Mouse (Mus musculus) inflammation-experienced regulatory T-cells, adult 6 months (primary cell): ENCODE data around the gene Mad2l1bp. TPM values are rescaled to one million over a fixed set of nuclear protein-coding genes. Genes with fewer than 3 reads are reported as not detected.

Experiments
- ATAC-seq: one replicate; pipeline ENCODE4 v1.8.0; 2017
- polyA plus RNA-seq, 3 experiments: library from polyadenylated mRNA; unstranded; fragments of 100-300 nt; shearing (Covaris generic); gene quantifications; one replicate each; pipeline ENCODE4 v1.2.1; 2017

Mad2l1bp gene
- polyA plus RNA-seq, 3 experiments from 2014 or later, result 47.3 to 55.4 (median 53.1) TPM

DNA sequence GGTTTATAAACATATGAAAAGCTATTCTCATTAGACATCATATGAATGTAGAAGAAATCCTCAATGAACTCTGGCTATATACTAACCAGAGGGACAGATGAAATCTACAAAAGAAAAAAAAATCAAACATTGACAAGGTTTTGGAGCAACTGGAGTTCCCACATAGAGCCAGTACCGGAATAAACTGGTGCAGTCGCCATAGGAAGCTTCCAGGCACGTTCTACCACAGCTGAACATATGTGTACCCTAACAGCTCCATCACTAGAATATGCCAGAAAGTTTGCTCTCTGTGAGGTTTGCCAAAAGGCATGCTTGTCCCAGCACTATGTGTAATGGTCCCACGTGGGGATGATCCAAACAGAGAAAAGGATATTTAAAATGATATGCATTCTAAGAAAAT, 45.1 kb downstream of the Mad2l1bp start:
- no peak for ATAC-seq

DNA sequence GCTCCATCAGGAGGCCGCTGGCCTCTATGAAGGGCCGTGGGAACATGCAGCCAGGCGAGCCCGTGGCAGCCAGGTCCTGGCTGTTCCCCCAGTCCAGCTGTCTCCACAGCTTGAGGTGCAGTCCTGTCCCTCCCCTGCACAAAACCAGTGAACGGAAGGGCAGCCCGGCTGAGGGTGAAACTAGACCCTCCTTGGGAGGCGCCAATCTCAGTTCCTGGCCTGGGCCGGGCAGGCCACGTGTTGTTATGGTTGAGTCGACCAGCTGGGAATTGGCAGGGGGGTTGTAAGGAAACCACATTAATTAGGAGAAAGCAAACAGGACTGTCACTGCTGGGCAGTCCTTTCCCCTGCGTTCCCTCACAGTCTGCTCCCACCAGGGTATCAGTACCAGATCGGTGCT, 48.9 kb downstream of the Mad2l1bp start:
- no peak for ATAC-seq

DNA sequence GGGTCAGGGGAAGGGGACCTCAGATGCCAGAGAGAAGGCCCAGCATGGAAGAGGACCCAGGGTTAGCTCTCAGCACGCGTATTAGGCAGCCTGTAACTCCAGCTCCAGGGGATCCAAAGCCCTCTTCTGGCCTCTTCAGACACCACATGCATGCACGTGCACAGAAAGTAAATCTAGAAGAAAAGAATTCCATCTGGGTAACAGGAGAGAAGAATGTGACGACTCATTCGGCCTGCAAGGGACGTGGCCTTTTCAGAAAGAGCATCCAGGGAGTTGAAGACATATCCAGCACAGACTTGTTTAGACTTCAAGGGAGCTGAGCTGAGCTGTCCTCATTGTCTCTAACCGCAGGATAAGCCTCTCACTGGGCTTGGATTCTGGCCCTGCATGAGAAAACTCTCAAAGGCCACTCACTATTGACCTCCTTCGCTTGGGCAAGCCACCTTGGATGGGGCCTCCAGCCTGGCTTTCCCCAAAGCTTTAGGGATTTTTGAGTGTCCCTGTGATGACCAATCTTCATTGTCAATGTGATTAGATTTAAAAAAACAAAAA, 50.7 kb downstream of the Mad2l1bp start:
- no peak for ATAC-seq

DNA sequence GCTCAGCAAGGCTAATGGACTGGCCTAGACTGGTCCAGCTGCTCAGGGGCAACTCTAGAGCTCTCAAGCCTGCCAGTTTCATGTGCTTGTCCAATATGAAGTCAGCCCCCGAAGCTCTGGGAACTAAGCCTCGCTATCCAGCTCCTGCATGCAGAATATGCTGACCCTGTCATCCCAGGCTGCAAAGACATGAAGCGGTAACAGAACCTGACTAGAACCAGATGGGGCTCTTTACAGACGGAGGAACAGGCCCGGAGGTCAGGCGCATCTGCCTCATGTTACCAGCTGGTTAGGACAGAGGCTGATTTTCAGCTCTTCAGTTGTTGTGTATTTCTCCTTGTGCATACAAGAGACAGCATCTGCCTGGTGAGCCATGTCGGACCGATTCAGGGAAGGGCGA, 51.4 kb downstream of the Mad2l1bp start:
- no peak for ATAC-seq

DNA sequence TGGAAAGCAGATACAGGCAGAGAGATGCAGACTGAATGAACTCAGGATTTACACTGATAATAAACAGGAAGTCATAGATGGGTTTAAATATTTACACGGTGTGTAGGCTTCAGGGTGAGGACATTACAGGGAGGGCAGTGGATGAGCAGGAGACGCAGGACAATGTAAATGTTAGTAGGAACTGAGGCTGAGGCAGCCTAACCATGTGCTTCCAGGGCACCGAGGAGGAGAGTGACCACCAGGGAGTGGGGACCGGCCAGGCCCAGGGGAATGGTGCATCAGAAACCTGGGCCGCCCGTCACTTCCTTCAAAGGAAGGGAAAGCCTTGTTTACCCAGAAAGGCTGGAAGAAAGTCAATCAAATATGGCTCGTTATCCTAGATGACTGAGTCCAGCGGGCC, 54.8 kb downstream of the Mad2l1bp start:
- no peak for ATAC-seq

Other genes starting within 250 kb of the Mad2l1bp start
- not detected for gene Vegfa, start 121.2 kb downstream of the Mad2l1bp start, polyA plus RNA-seq
- gene Mrps18a, start 42.6 kb downstream of the Mad2l1bp start, polyA plus RNA-seq, result 100 to 1,000 TPM in 2 of 3 experiments, 10 to 100 TPM in 1; 97.0 to 127 (median 110) TPM
- 1 to 10 TPM in 2 of 3 experiments, under 1 TPM in 1; 0.94 to 2.3 (median 1.3) TPM for gene Rsph9, start 9.3 kb downstream of the Mad2l1bp start, polyA plus RNA-seq
- 10 to 100 TPM; 47.8 to 71.3 (median 51.3) TPM for gene Gtpbp2, start 7.5 kb upstream of the Mad2l1bp start, polyA plus RNA-seq
- gene Polh, start 49.1 kb upstream of the Mad2l1bp start, polyA plus RNA-seq, result 10 to 100 TPM in 1 of 3 experiments, 1 to 10 TPM in 2; 6.4 to 20.1 (median 8.2) TPM
- 10 to 100 TPM; 24.9 to 35.4 (median 28.8) TPM for gene Xpo5, start 49.2 kb upstream of the Mad2l1bp start, polyA plus RNA-seq
- 100 to 1,000 TPM in 2 of 3 experiments, 10 to 100 TPM in 1; 76.3 to 119 (median 100) TPM for gene Polr1c, start 94.5 kb upstream of the Mad2l1bp start, polyA plus RNA-seq
- gene Yipf3, start 94.5 kb upstream of the Mad2l1bp start, polyA plus RNA-seq, result 10 to 100 TPM; 44.2 to 58.7 (median 47.1) TPM
- under 1 TPM in 1 of 3 experiments, not detected in 2; 0.28 TPM for gene Lrrc73, start 100.0 kb upstream of the Mad2l1bp start, polyA plus RNA-seq
- gene Tjap1, start 129.5 kb upstream of the Mad2l1bp start, polyA plus RNA-seq, result 10 to 100 TPM; 16.2 to 20.0 (median 19.1) TPM
- gene Dlk2, start 143.9 kb upstream of the Mad2l1bp start, polyA plus RNA-seq, result not detected
- gene Abcc10, start 174.8 kb upstream of the Mad2l1bp start, polyA plus RNA-seq, result 1 to 10 TPM; 1.8 to 3.9 (median 2.8) TPM
- gene Zfp318, start 230.2 kb upstream of the Mad2l1bp start, polyA plus RNA-seq, result 1 to 10 TPM; 2.5 to 5.7 (median 3.9) TPM